Mouse (Mus musculus): Measurements from ENCODE around the gene Olfr478. TPM values are rescaled to one million over a fixed set of nuclear protein-coding genes. Genes with fewer than 3 reads are reported as not detected.
"Not testable (repeated sequence)": the region's sequence is repeated elsewhere in the genome, so short reads cannot be mapped to it uniquely, and the experiment has no call there.

Olfr478 gene
- not detected in 2 replicates for polyA plus RNA-seq (2016; fragmentation: Nextera tagmentation; extraction: Ambion mirVana)

DNA sequence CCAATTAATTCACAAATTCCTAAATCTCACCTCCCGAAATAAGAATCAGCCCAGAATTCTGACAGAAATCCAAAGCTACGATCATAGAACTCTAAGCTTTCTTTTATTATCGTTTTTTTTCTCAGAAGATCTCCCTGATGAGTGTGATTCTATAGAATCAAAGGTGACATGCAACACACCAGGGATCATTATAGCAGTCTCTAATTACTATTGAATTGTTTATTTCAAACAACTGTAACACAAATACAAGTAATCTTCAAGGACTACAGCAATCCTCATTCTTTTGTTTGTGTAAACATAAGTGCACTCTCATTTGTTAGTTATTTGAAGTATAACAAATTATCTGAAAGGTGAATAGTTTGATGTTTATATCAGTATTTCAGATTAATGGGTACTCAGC is at the start of gene Olfr478:
Olfr478 (minus strand) TSS at position 101 of the 400 bp plus-strand sequence.
- ATAC-seq (ENCODE audit: low FRiP score) = no peak
- Histone ChIP-seq H3K4me2 (replicated peaks) (no peak within 1 kb of the TSS), H3K9me3 (replicated peaks) (no peaks in the 10 kb centered on the region), H3K4me3 (no peak within 1 kb of the TSS), H3K36me3 (no peaks in the 10 kb centered on the region), H3K4me1 (no peaks in the 10 kb centered on the region), H3K27ac (no peak within 1 kb of the TSS), H3K9ac (no peak within 1 kb of the TSS), H3K27me3 (no peaks in the 10 kb centered on the region)
- WGBS = 81% methylated on average over 3 of the region's 3 CpGs

DNA sequence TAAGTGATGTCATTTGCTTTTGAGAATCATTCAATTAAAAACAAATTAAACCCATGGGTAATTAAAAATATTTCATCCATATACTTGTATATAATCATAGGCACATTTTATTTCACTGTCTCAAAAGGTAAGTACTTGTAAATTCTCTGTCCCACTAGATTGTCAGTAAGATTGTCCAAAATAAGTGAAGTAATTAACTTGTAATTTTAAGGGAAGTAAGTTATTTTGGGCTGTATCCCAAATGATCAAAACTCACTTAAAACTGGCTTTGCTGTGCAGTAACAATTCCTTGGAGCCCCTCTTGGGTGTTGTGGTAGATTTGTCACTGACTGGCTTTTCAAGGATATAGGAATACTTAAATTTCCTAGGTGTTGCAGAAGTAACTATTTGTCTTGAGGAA is 45.8 kb upstream of the Olfr478 start, which contains the start of gene Olfr481:
Olfr481 (plus strand) TSS at position 301 of the 400 bp plus-strand sequence.
- H3K27ac ChIP-seq = no peak within 1 kb of the TSS
- H3K4me3 ChIP-seq = no peak within 1 kb of the TSS
- H3K4me2 ChIP-seq (replicated peaks) = no peak within 1 kb of the TSS
- ATAC-seq (ENCODE audit: low FRiP score) = no peak
- H3K27me3 ChIP-seq = no peaks in the 10 kb centered on the region
- H3K9ac ChIP-seq = no peak within 1 kb of the TSS
- no peaks in the 10 kb centered on the region for H3K9me3 ChIP-seq (replicated peaks)
- H3K36me3 ChIP-seq = no peaks in the 10 kb centered on the region
- H3K4me1 ChIP-seq = no peaks in the 10 kb centered on the region

DNA sequence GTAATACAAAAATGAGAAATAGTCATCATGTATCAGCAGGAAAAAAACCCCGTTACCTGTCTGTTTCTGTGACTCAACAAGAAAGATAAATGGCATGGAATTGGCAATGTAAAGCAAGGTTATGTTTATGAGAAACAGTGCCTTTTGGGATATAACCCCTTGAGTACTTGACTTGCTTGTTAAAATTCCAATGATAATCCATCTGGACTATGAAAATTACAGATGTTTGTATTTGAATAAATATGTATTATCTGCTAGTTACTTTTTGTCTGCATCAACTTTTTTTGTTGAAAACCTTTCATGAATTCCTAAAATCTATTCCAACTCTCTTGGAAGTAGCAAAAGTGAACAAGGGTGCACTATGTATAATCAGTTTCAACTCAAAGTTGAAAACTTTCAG is 33.5 kb upstream of the Olfr478 start, which contains the start of gene Olfr480:
Olfr480 (minus strand) TSS at position 101 of the 400 bp plus-strand sequence.
- Histone ChIP-seq H3K9ac (no peak within 1 kb of the TSS), H3K4me2 (replicated peaks) (no peak within 1 kb of the TSS), H3K27me3 (no peaks in the 10 kb centered on the region), H3K36me3 (no peaks in the 10 kb centered on the region), H3K9me3 (replicated peaks) (0 out of 2 replicates have a peak, but pooled peaks cover 2% of the 10 kb centered on the region), H3K4me3 (no peak within 1 kb of the TSS), H3K27ac (no peak within 1 kb of the TSS), H3K4me1 (no peaks in the 10 kb centered on the region)
- no peak for ATAC-seq (ENCODE audit: low FRiP score)
- WGBS = 89% methylated on average over 1 of the region's 1 CpGs

DNA sequence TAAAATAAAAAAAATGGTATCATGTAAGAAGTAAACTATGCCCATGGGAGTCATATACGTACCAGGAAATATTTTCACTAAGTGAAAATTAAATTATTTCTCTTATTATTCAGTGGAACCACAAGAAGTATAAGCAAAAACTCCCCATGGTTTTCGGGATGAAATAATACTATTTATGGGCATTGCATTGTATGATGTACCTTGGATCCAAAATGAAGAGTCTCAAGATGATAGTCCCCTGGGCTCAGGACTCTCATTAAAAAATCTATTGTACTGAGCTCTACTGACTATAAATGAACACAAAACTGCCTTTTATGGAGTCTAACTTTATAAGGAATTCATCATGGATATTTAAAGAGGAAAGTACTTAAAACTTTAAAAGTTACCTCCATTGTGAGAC is 16.6 kb upstream of the Olfr478 start, which contains the start of gene Olfr479:
Olfr479 (plus strand) TSS at position 301 of the 400 bp plus-strand sequence.
- Histone ChIP-seq H3K27ac (no peak within 1 kb of the TSS), H3K36me3 (no peaks in the 10 kb centered on the region), H3K4me2 (replicated peaks) (no peak within 1 kb of the TSS), H3K27me3 (no peaks in the 10 kb centered on the region), H3K9me3 (replicated peaks) (no peaks in the 10 kb centered on the region), H3K4me3 (no peak within 1 kb of the TSS), H3K9ac (no peak within 1 kb of the TSS), H3K4me1 (no peaks in the 10 kb centered on the region)
- no peak for ATAC-seq (ENCODE audit: low FRiP score)
- 90% methylated on average over 2 of the region's 2 CpGs for WGBS

DNA sequence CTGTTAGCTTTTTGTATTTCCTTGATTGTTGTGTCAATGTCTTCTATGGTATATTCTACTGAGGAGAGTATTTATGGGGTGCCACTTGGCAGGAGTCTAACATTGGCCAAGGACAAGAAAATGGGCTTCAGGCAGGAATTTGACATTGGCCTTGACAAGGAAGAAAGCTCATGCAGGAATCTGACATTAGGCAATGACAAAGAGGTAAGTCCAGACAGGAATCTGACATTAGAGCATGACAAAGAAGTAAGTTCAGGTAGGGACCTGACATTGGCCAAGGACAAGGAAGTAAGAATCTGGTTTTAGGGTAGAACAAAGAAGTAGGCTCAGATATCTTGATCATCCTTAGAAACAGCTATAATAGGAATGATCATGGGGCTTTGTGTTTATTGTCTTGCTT is 19.5 kb downstream of the Olfr478 start:
- not testable (repeated sequence) for H3K9me3 ChIP-seq (replicated peaks); H3K9ac ChIP-seq; H3K4me1 ChIP-seq; ATAC-seq (ENCODE audit: low FRiP score); H3K27me3 ChIP-seq; H3K4me3 ChIP-seq; H3K4me2 ChIP-seq (replicated peaks); H3K36me3 ChIP-seq; H3K27ac ChIP-seq

DNA sequence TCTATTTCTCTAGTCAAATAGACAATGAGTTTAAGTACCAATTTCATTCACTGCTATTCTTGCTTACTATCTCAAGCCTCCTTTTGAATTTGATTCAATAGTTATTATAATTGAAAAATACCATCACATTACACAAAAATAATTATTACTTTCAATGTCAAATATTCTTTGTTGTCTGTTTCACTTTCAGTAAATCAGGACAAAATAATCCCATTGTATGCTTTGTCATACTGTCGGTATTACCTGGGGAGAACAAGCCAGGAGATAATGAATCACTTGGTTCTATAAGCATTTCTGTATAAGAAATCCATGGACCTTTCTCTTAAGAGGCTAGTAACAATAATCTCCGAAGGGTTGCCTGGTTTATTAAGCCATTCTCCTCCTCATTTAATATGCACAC is 47.4 kb downstream of the Olfr478 start, which contains the start of gene Olfr477:
Olfr477 (plus strand) TSS at position 301 of the 400 bp plus-strand sequence.
- Histone ChIP-seq H3K27ac (no peak within 1 kb of the TSS), H3K4me3 (no peak within 1 kb of the TSS), H3K36me3 (no peaks in the 10 kb centered on the region), H3K9me3 (replicated peaks) (no peaks in the 10 kb centered on the region), H3K4me1 (no peaks in the 10 kb centered on the region), H3K4me2 (replicated peaks) (no peak within 1 kb of the TSS), H3K27me3 (no peaks in the 10 kb centered on the region), H3K9ac (no peak within 1 kb of the TSS)
- ATAC-seq (ENCODE audit: low FRiP score) = no peak
- WGBS = 79% methylated on average over 2 of the region's 2 CpGs

Other genes with a start within 250 kb of the Olfr478 start
- gene Ovch2, start 232.8 kb downstream of the Olfr478 start, polyA plus RNA-seq (2016; fragmentation: Nextera tagmentation; extraction: Ambion mirVana) = not detected in 2 replicates
- gene Olfr467, start 221.7 kb downstream of the Olfr478 start, polyA plus RNA-seq (2016; fragmentation: Nextera tagmentation; extraction: Ambion mirVana) = not detected in 2 replicates
- not detected in 2 replicates for gene Olfr469, start 208.4 kb downstream of the Olfr478 start, polyA plus RNA-seq (2016; fragmentation: Nextera tagmentation; extraction: Ambion mirVana)
- not detected in 2 replicates for gene Olfr470, start 186.5 kb downstream of the Olfr478 start, polyA plus RNA-seq (2016; fragmentation: Nextera tagmentation; extraction: Ambion mirVana)
- gene Olfr472, start 136.1 kb downstream of the Olfr478 start, polyA plus RNA-seq (2016; fragmentation: Nextera tagmentation; extraction: Ambion mirVana) = not detected in 2 replicates
- gene Olfr473, start 103.5 kb downstream of the Olfr478 start, polyA plus RNA-seq (2016; fragmentation: Nextera tagmentation; extraction: Ambion mirVana) = not detected in 2 replicates
- not detected in 2 replicates for gene Olfr474, start 79.3 kb downstream of the Olfr478 start, polyA plus RNA-seq (2016; fragmentation: Nextera tagmentation; extraction: Ambion mirVana)
- gene Olfr476, start 69.2 kb downstream of the Olfr478 start, polyA plus RNA-seq (2016; fragmentation: Nextera tagmentation; extraction: Ambion mirVana) = not detected in 2 replicates
- not detected in 2 replicates for gene Olfr477, start 47.3 kb downstream of the Olfr478 start, polyA plus RNA-seq (2016; fragmentation: Nextera tagmentation; extraction: Ambion mirVana)
- gene Olfr479, start 16.7 kb upstream of the Olfr478 start, polyA plus RNA-seq (2016; fragmentation: Nextera tagmentation; extraction: Ambion mirVana) = not detected in 2 replicates
- gene Olfr480, start 33.4 kb upstream of the Olfr478 start, polyA plus RNA-seq (2016; fragmentation: Nextera tagmentation; extraction: Ambion mirVana) = not detected in 2 replicates
- gene Olfr481, start 45.9 kb upstream of the Olfr478 start, polyA plus RNA-seq (2016; fragmentation: Nextera tagmentation; extraction: Ambion mirVana) = not detected in 2 replicates
- not detected in 2 replicates for gene Olfr482, start 63.6 kb upstream of the Olfr478 start, polyA plus RNA-seq (2016; fragmentation: Nextera tagmentation; extraction: Ambion mirVana)
- not detected in 2 replicates for gene Olfr483, start 66.9 kb upstream of the Olfr478 start, polyA plus RNA-seq (2016; fragmentation: Nextera tagmentation; extraction: Ambion mirVana)
- not detected in 2 replicates for gene Olfr484, start 93.5 kb upstream of the Olfr478 start, polyA plus RNA-seq (2016; fragmentation: Nextera tagmentation; extraction: Ambion mirVana)
- not detected in 2 replicates for gene Olfr485, start 125.9 kb upstream of the Olfr478 start, polyA plus RNA-seq (2016; fragmentation: Nextera tagmentation; extraction: Ambion mirVana)
- gene Olfr486, start 138.8 kb upstream of the Olfr478 start, polyA plus RNA-seq (2016; fragmentation: Nextera tagmentation; extraction: Ambion mirVana) = not detected in 2 replicates
- not detected in 2 replicates for gene Olfr487, start 180.6 kb upstream of the Olfr478 start, polyA plus RNA-seq (2016; fragmentation: Nextera tagmentation; extraction: Ambion mirVana)
- gene Olfr488, start 224.4 kb upstream of the Olfr478 start, polyA plus RNA-seq (2016; fragmentation: Nextera tagmentation; extraction: Ambion mirVana) = not detected in 2 replicates